Mouse (Mus musculus) kidney, adult 9 months (tissue): ENCODE results near the gene Micall1.

Experiments
- DNase-seq: peaks from one replicate; pipeline ENCODE4 v3.0.0; 2022

The Micall1 gene

GRCm38 (mm10) chr15:79097611-79098025 lies 11.1 kb upstream of the Micall1 start:
- DNase-seq = peak; percentile 77

GRCm38 (mm10) chr15:79098220-79098619 lies 10.5 kb upstream of the Micall1 start:
- DNase-seq = no peak

GRCm38 (mm10) chr15:79098868-79099267 lies 9.8 kb upstream of the Micall1 start:
- DNase-seq = peak; percentile 75

GRCm38 (mm10) chr15:79099456-79099855 lies 9.2 kb upstream of the Micall1 start:
- DNase-seq = peak; percentile 62

GRCm38 (mm10) chr15:79100391-79100790 lies 8.3 kb upstream of the Micall1 start:
- no peak for DNase-seq

GRCm38 (mm10) chr15:79101531-79101930 lies 7.2 kb upstream of the Micall1 start:
- no peak for DNase-seq

- DNase-seq = no peak
Measured at GRCm38 (mm10) chr15:79103264-79103663, 5.4 kb upstream of the Micall1 start.

GRCm38 (mm10) chr15:79105804-79106203 lies 2.9 kb upstream of the Micall1 start:
- DNase-seq = no peak

GRCm38 (mm10) chr15:79107966-79108365 lies 732 bp upstream of the Micall1 start:
- DNase-seq = no peak

GRCm38 (mm10) chr15:79109321-79109934 lies 730 bp downstream of the Micall1 start:
- DNase-seq = peak; percentile 28

- no peak for DNase-seq
Measured at GRCm38 (mm10) chr15:79110031-79110430, 1.3 kb downstream of the Micall1 start.

- no peak for DNase-seq
Measured at GRCm38 (mm10) chr15:79110528-79110927, 1.8 kb downstream of the Micall1 start.

GRCm38 (mm10) chr15:79111774-79112173 lies 3.1 kb downstream of the Micall1 start:
- DNase-seq = peak; percentile 41

GRCm38 (mm10) chr15:79115276-79115675 lies 6.6 kb downstream of the Micall1 start:
- no peak for DNase-seq

GRCm38 (mm10) chr15:79119491-79119890 lies 10.8 kb downstream of the Micall1 start:
- DNase-seq = no peak

GRCm38 (mm10) chr15:79122119-79122518 lies 13.4 kb downstream of the Micall1 start:
- no peak for DNase-seq

- no peak for DNase-seq
Measured at GRCm38 (mm10) chr15:79122546-79122945, 13.8 kb downstream of the Micall1 start.

- no peak for DNase-seq
Measured at GRCm38 (mm10) chr15:79123751-79124150, 15.1 kb downstream of the Micall1 start.

GRCm38 (mm10) chr15:79124331-79124875 lies 15.7 kb downstream of the Micall1 start:
- DNase-seq = no peak

- peak; percentile 72 for DNase-seq
Measured at GRCm38 (mm10) chr15:79126217-79126932, 17.7 kb downstream of the Micall1 start.

- DNase-seq = no peak
Measured at GRCm38 (mm10) chr15:79127101-79127500, 18.4 kb downstream of the Micall1 start.

- no peak for DNase-seq
Measured at GRCm38 (mm10) chr15:79128208-79128607, 19.5 kb downstream of the Micall1 start.

- no peak for DNase-seq
Measured at GRCm38 (mm10) chr15:79129311-79129710, 20.6 kb downstream of the Micall1 start.

GRCm38 (mm10) chr15:79130782-79131181 lies 22.1 kb downstream of the Micall1 start:
- DNase-seq = peak; percentile 61
